Comparison of ENCODE assay signal across 19 mouse cellular contexts in genomic region chr5:66876018-66876805, GRCm38 (mm10).
DNase-seq lines count a peak whose midpoint lies in the region; ATAC-seq and TF ChIP-seq lines count a peak whose summit lies in the region.
"Had no signal": no experiment of that assay in that cellular context is flagged by ENCODE, and none has a peak within 500 bp of the region (broad histone marks: within the 10 kb centered on the region; RNA-seq: fewer than 3 reads in every experiment).

No protein-coding gene starts in this region.

- H3K9ac ChIP-seq in hindbrain, postnatal 0 days (replicated peaks; ENCODE audit: low read length) = no peak overlapping the region
- H3K9ac ChIP-seq in forebrain, postnatal 0 days = no peak overlapping the region
- H3K9ac ChIP-seq in stomach, postnatal 0 days (ENCODE audit: low read length) = no peak overlapping the region
- H3K9ac ChIP-seq: liver, postnatal 0 days; neural tube, embryonic 15.5 days had no signal

- H3K36me3 ChIP-seq in hindbrain, embryonic 10.5 days = no peaks in the 10 kb centered on the region
- H3K36me3 ChIP-seq in hindbrain, postnatal 0 days (ENCODE audit: insufficient read depth, low read length) = no peaks in the 10 kb centered on the region
- no peaks in the 10 kb centered on the region for H3K36me3 ChIP-seq in forebrain, embryonic 10.5 days (replicated peaks)
- H3K36me3 ChIP-seq in forebrain, postnatal 0 days (ENCODE audit: insufficient read depth) = no peaks in the 10 kb centered on the region
- H3K36me3 ChIP-seq in stomach, postnatal 0 days (ENCODE audit: control insufficient read depth, insufficient read depth, low read length) = no peaks in the 10 kb centered on the region
- H3K36me3 ChIP-seq: neural tube, embryonic 15.5 days had no signal

- peak; percentile 56 for DNase-seq in hindbrain, embryonic 10.5 days (ENCODE audit: low spot score)
- DNase-seq in hindbrain, postnatal 0 days (ENCODE audit: low spot score) = no peak
- DNase-seq in embryo, embryonic 10 days (ENCODE audit: low spot score) = peak; percentile 63
- DNase-seq in forebrain, embryonic 10.5 days (ENCODE audit: extremely low spot score, low spot score) = no peak
- no peak for DNase-seq in forebrain, postnatal 0 days
- no peak for DNase-seq in stomach, postnatal 0 days (ENCODE audit: low spot score)
- DNase-seq in layer of hippocampus, adult 8-10 months (ENCODE audit: low spot score in 2 of 2) = no peak
- DNase-seq: cerebellum, adult 9-11 months; gastrocnemius, postnatal 10 days; heart, adult 18-20 months; heart, postnatal 36 days; kidney, adult 11 months; liver; liver, postnatal 0 days; lung, postnatal 36 days; right cerebral cortex, postnatal 25 days had no signal

- H3K27ac ChIP-seq in hindbrain, embryonic 10.5 days = peak overlapping the region; percentile 62; the same call in 1 of the 2 replicates
- H3K27ac ChIP-seq in hindbrain, postnatal 0 days = no peak overlapping the region
- 0 out of 2 replicates have a peak overlapping the region, but pooled peaks have one; percentile 46 for H3K27ac ChIP-seq in forebrain, embryonic 10.5 days
- no peak overlapping the region for H3K27ac ChIP-seq in forebrain, postnatal 0 days (ENCODE audit: low read depth, low read length)
- no peak overlapping the region for H3K27ac ChIP-seq in stomach, postnatal 0 days (replicated peaks)
- H3K27ac ChIP-seq: neural tube, embryonic 15.5 days had no signal

- no peak for TF ChIP-seq CTCF in hindbrain, postnatal 0 days (IDR thresholded peaks at IDR 0.05; ENCODE audit: low read depth)
- no peak for TF ChIP-seq CTCF in forebrain, postnatal 0 days (IDR thresholded peaks at IDR 0.05; ENCODE audit: low read depth)
- no peak for TF ChIP-seq CTCF in stomach, postnatal 0 days (IDR thresholded peaks at IDR 0.05; ENCODE audit: low read depth)

- H3K4me3 ChIP-seq in hindbrain, embryonic 10.5 days = no peak overlapping the region
- no peak overlapping the region for H3K4me3 ChIP-seq in hindbrain, postnatal 0 days (ENCODE audit: low read length)
- no peak overlapping the region for H3K4me3 ChIP-seq in forebrain, embryonic 10.5 days
- no peak overlapping the region for H3K4me3 ChIP-seq in forebrain, postnatal 0 days (ENCODE audit: low read depth, low read length)
- H3K4me3 ChIP-seq in stomach, postnatal 0 days (ENCODE audit: low read depth, low read length) = no peak overlapping the region
- H3K4me3 ChIP-seq: neural tube, embryonic 15.5 days had no signal

- no peaks in the 10 kb centered on the region for H3K27me3 ChIP-seq in hindbrain, embryonic 10.5 days (ENCODE audit: insufficient read depth, poor library complexity, severe bottlenecking)
- no peaks in the 10 kb centered on the region for H3K27me3 ChIP-seq in hindbrain, postnatal 0 days (ENCODE audit: insufficient read depth, low read length)
- no peaks in the 10 kb centered on the region for H3K27me3 ChIP-seq in forebrain, embryonic 10.5 days (ENCODE audit: poor library complexity, severe bottlenecking)
- no peaks in the 10 kb centered on the region for H3K27me3 ChIP-seq in forebrain, postnatal 0 days (ENCODE audit: insufficient read depth, low read length)
- H3K27me3 ChIP-seq in stomach, postnatal 0 days (ENCODE audit: control insufficient read depth, insufficient read depth, low read length) = no peaks in the 10 kb centered on the region
- H3K27me3 ChIP-seq: neural tube, embryonic 15.5 days; Patski had no signal

- ATAC-seq in hindbrain, postnatal 0 days = no peak
- ATAC-seq in forebrain, postnatal 0 days = peak; percentile 42
- no peak for ATAC-seq in stomach, postnatal 0 days (ENCODE audit: low FRiP score, low TSS enrichment)
- ATAC-seq: CD4-positive, CD25-positive, alpha-beta regulatory T cell, adult 4 months; liver, postnatal 0 days; Patski had no signal

- H3K4me1 ChIP-seq in hindbrain, embryonic 10.5 days (replicated peaks) = peaks cover 10% of the 10 kb centered on the region
- no peaks in the 10 kb centered on the region for H3K4me1 ChIP-seq in hindbrain, postnatal 0 days (ENCODE audit: insufficient read depth, low read length)
- peaks cover 7% of the 10 kb centered on the region for H3K4me1 ChIP-seq in forebrain, embryonic 10.5 days
- no peaks in the 10 kb centered on the region for H3K4me1 ChIP-seq in forebrain, postnatal 0 days (ENCODE audit: insufficient read depth)
- no peaks in the 10 kb centered on the region for H3K4me1 ChIP-seq in stomach, postnatal 0 days (replicated peaks; ENCODE audit: control insufficient read depth, insufficient read depth)
- H3K4me1 ChIP-seq: neural tube, embryonic 15.5 days had no signal

- WGBS in hindbrain, embryonic 10.5 days = 45% methylated on average over 10 of the region's 10 CpGs
- 49% methylated on average over 10 of the region's 10 CpGs for WGBS in hindbrain, postnatal 0 days
- 54% methylated on average over 10 of the region's 10 CpGs for WGBS in forebrain, embryonic 10.5 days
- WGBS in forebrain, postnatal 0 days = 50% methylated on average over 10 of the region's 10 CpGs
- 71% methylated on average over 10 of the region's 10 CpGs for WGBS in stomach, postnatal 0 days

- no peak overlapping the region for H3K4me2 ChIP-seq in hindbrain, postnatal 0 days (ENCODE audit: low read depth, low read length)
- no peak overlapping the region for H3K4me2 ChIP-seq in forebrain, postnatal 0 days (ENCODE audit: low read depth)
- no peak overlapping the region for H3K4me2 ChIP-seq in stomach, postnatal 0 days (replicated peaks; ENCODE audit: low read depth)
- H3K4me2 ChIP-seq: neural tube, embryonic 15.5 days had no signal

- H3K9me3 ChIP-seq in hindbrain, embryonic 10.5 days = no peaks in the 10 kb centered on the region
- H3K9me3 ChIP-seq in hindbrain, postnatal 0 days (ENCODE audit: low read length) = no peaks in the 10 kb centered on the region
- no peaks in the 10 kb centered on the region for H3K9me3 ChIP-seq in forebrain, embryonic 10.5 days
- no peaks in the 10 kb centered on the region for H3K9me3 ChIP-seq in forebrain, postnatal 0 days (ENCODE audit: low read length)
- no peaks in the 10 kb centered on the region for H3K9me3 ChIP-seq in stomach, postnatal 0 days (ENCODE audit: control insufficient read depth, low read length)
- H3K9me3 ChIP-seq: neural tube, embryonic 15.5 days had no signal

- TF ChIP-seq EP300 in stomach, postnatal 0 days (optimal IDR thresholded peaks at IDR 0.05) = no peak

Comparison
In these comparisons a context has a peak if more than half of its experiments do, and no peak if none do; other contexts are left out.
1. DNase-seq: peak in hindbrain, embryonic 10.5 days (single experiment) and embryo, embryonic 10 days (single experiment); none in hindbrain, postnatal 0 days (single experiment), forebrain, embryonic 10.5 days (single experiment), forebrain, postnatal 0 days (single experiment), stomach, postnatal 0 days (single experiment) and layer of hippocampus, adult 8-10 months (0 of 2).
2. H3K27ac ChIP-seq: peak in hindbrain, embryonic 10.5 days (single experiment) and forebrain, embryonic 10.5 days (single experiment); none in hindbrain, postnatal 0 days (single experiment), forebrain, postnatal 0 days (single experiment) and stomach, postnatal 0 days (single experiment).